Mouse (Mus musculus) heart, embryonic 12.5 days (tissue): Measurements from ENCODE around the gene Klkb1. TPM values are rescaled to one million over a fixed set of nuclear protein-coding genes. Genes with fewer than 3 reads are reported as not detected.

Source experiments
- ATAC-seq: fragments of 200-750 bp; cut with Nextera tagmentation; 2 replicates; pipeline ENCODE4 v1.8.0; 2017; ENCODE audit warnings: moderate TSS enrichment, moderate library complexity; ENCODE audit not compliant: insufficient number of reproducible peaks, low FRiP score
- H3K27ac ChIP-seq: fragments of 300-500 bp; sonication (generic); 2 replicates; pipeline ENCODE4 v1.5.1; 2016; ENCODE audit warnings: mild to moderate bottlenecking, moderate library complexity; ENCODE audit not compliant: poor library complexity, severe bottlenecking
- H3K27me3 ChIP-seq: fragments of 300-500 bp; sonication (generic); replicated peaks from 2 replicates; pipeline ENCODE4 v1.6.1; 2016; ENCODE audit warnings: mild to moderate bottlenecking, moderate library complexity
- H3K36me3 ChIP-seq: fragments of 300-500 bp; sonication (generic); 2 replicates; pipeline ENCODE4 v1.6.1; 2016; ENCODE audit warnings: mild to moderate bottlenecking, moderate library complexity
- H3K4me1 ChIP-seq: fragments of 300-500 bp; sonication (generic); replicated peaks from 2 replicates; pipeline ENCODE4 v1.6.1; 2016; ENCODE audit warnings: mild to moderate bottlenecking
- H3K4me2 ChIP-seq: fragments of 300-500 bp; sonication (generic); 2 replicates; pipeline ENCODE4 v1.6.1; 2016; ENCODE audit warnings: mild to moderate bottlenecking, moderate library complexity
- H3K4me3 ChIP-seq: fragments of 300-500 bp; sonication (generic); 2 replicates; pipeline ENCODE4 v1.5.1; 2016; ENCODE audit warnings: mild to moderate bottlenecking
- H3K9ac ChIP-seq: fragments of 300-500 bp; sonication (generic); 2 replicates; pipeline ENCODE4 v1.6.1; 2016; ENCODE audit warnings: mild to moderate bottlenecking, moderate library complexity
- H3K9me3 ChIP-seq: fragments of 300-500 bp; sonication (generic); replicated peaks from 2 replicates; pipeline ENCODE4 v1.6.1; 2016; ENCODE audit warnings: mild to moderate bottlenecking, moderate library complexity
- WGBS: fragments of 180-500 bp; shearing (Covaris S2); methylation state at CpG from one replicate; pipeline ENCODE4 v1.1.7; 2016; 5-methylcytosine and 5-hydroxymethylcytosine counted together
- polyA plus RNA-seq: library from polyadenylated mRNA; unstranded; fragments of >200 nt; fragmentation: Nextera tagmentation; extraction: Ambion mirVana; gene quantifications from 2 replicates; pipeline ENCODE4 v1.2.1, GENCODE M21; 2016

Klkb1 gene
- polyA plus RNA-seq, 1 experiment from 2014 or later, result not detected

GRCm38 (mm10) chr8:45320930-45321329, 26.3 kb upstream of the Klkb1 start:
- H3K4me1 ChIP-seq, result peaks cover 3% of the 10 kb centered on the region; the same call in 1 of the 2 replicates
- no peak overlapping the region for H3K27ac ChIP-seq
- ATAC-seq, result no peak
- H3K9ac ChIP-seq, result no peak overlapping the region
- WGBS, result 44% methylated on average over 1 of the region's 1 CpGs
- H3K36me3 ChIP-seq, result no peaks in the 10 kb centered on the region
- no peaks in the 10 kb centered on the region for H3K9me3 ChIP-seq
- no peak overlapping the region for H3K4me3 ChIP-seq
- no peak overlapping the region for H3K4me2 ChIP-seq
- H3K27me3 ChIP-seq, result no peaks in the 10 kb centered on the region

- Histone ChIP-seq H3K9ac (no peak overlapping the region), H3K36me3 (no peaks in the 10 kb centered on the region), H3K4me1 (no peaks in the 10 kb centered on the region), H3K4me2 (no peak overlapping the region), H3K9me3 (no peaks in the 10 kb centered on the region), H3K27ac (no peak overlapping the region), H3K27me3 (no peaks in the 10 kb centered on the region), H3K4me3 (no peak overlapping the region)
- no peak for ATAC-seq
- WGBS, result 80% methylated on average over 4 of the region's 4 CpGs
Measured at GRCm38 (mm10) chr8:45310967-45311366, 16.3 kb upstream of the Klkb1 start.

DNA sequence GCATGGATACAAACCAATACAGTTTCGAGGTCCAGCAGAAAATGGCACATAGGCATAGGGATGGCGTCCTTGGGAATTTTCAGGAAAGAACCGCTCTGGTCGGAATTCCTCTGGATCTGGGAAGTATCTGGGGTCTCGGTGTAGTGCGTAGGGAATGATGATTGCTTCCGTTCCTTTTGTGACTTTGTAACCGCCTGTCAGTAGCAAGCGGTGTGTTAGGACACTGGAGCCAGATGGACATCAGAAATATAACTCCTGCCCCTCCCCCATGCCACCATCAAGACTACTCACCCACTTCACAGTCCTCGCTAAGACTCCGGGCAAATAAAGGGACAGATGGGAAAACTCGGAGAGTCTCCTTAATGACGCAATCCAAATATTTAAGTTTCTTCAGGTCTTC, 13.7 kb upstream of the Klkb1 start, which contains the start of gene Gm45753:
TSS of gene Gm45753 (minus strand) at position 101 of the 400 bp plus-strand sequence.
- no peaks in the 10 kb centered on the region for H3K36me3 ChIP-seq
- no peaks in the 10 kb centered on the region for H3K27me3 ChIP-seq
- no peak within 1 kb of the TSS for H3K4me2 ChIP-seq
- 85% methylated on average over 13 of the region's 13 CpGs for WGBS
- no peaks in the 10 kb centered on the region for H3K4me1 ChIP-seq
- H3K27ac ChIP-seq, result no peak within 1 kb of the TSS
- H3K9me3 ChIP-seq, result no peaks in the 10 kb centered on the region
- no peak for ATAC-seq
- H3K9ac ChIP-seq, result no peak within 1 kb of the TSS
- no peak within 1 kb of the TSS for H3K4me3 ChIP-seq

DNA sequence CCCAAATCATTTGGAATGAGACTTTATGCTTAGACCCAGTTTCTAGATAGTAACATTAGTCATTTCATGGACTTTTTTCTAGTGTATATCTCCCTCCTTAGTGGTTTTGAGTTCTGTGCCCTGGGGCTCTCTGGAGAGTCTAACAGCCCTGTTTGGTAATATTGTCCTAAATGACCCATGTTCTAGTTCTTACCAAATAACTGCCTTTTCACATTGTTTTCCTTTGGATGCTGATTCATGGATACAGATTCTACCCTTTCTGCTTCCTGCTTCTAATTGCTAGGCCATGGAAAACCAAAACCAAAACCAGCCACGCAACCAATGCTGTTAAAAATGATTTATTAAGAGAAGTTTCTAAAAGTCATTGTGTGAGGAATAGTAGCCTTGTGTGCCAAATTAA, 10.8 kb upstream of the Klkb1 start:
- Histone ChIP-seq H3K4me3 (no peak overlapping the region), H3K27ac (no peak overlapping the region), H3K27me3 (no peaks in the 10 kb centered on the region), H3K9ac (no peak overlapping the region), H3K4me1 (no peaks in the 10 kb centered on the region), H3K9me3 (no peaks in the 10 kb centered on the region), H3K4me2 (no peak overlapping the region), H3K36me3 (no peaks in the 10 kb centered on the region)
- no peak for ATAC-seq
- WGBS, result 87% methylated on average over 1 of the region's 1 CpGs

DNA sequence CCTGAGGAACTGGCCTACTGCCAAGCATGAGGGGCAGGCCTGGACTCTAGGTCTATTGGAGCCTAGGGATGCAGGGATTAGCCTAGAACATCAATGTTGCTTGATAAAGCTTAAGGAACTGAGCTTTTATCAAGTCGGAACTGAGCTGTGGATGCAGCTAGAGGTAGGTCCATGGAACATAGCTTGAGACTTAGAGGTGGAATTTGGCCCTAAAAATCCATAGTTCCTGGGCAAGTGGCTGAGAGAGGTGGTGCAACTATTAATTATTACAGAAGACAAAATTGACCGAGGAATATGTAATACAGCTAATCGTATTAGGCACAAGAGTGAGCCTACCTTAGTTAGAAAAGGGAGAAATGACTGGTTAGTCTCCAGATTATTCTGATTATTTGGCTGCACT, 9.7 kb upstream of the Klkb1 start:
- Histone ChIP-seq H3K9me3 (no peaks in the 10 kb centered on the region), H3K9ac (no peak overlapping the region), H3K4me1 (no peaks in the 10 kb centered on the region), H3K4me3 (no peak overlapping the region), H3K27me3 (no peaks in the 10 kb centered on the region), H3K27ac (no peak overlapping the region), H3K36me3 (no peaks in the 10 kb centered on the region), H3K4me2 (no peak overlapping the region)
- 77% methylated on average over 3 of the region's 3 CpGs for WGBS
- no peak for ATAC-seq

DNA sequence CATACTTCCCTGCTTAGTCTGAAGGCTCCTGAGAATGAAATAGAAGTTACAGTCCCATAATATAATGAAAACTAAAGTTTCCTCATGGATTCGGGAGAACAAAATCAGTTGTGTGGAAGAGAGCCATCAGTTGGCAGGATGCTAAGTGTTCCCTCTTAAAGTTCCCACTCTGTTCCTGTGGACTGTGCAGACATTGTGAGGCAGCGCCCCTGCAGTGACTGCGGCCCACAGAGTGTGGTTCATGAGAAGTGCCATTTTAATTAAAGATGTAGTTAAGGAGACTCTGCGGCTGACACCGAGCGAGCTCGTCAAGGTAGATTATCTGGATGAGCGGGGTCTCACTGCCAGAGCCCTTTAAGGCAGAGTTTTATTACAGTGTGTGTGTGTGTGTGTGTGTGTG, 7.7 kb upstream of the Klkb1 start:
- ATAC-seq, result no peak
- H3K27ac ChIP-seq, result no peak overlapping the region

DNA sequence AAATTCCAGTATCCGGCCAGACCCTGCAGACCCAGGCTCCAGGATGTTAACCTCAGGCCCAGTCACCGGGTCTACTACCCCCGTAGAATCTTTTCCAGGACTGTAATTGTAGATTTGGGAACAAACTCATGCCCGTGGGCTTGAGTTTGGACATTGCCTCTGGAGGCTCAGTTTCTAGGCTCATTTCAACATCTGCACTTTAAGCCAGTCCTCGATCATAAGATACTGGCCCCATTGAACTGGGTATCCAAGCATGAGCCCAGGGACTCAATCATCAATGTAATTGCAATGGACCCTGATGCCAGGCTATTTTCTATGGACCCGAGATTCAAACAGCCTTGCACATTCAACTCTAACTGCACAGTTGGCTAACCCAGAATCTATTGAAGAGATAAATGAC, 617 bp upstream of the Klkb1 start:
- H3K9ac ChIP-seq, result no peak overlapping the region
- no peaks in the 10 kb centered on the region for H3K27me3 ChIP-seq
- H3K27ac ChIP-seq, result no peak overlapping the region
- ATAC-seq, result no peak
- H3K4me2 ChIP-seq, result no peak overlapping the region
- H3K9me3 ChIP-seq, result no peaks in the 10 kb centered on the region
- no peaks in the 10 kb centered on the region for H3K4me1 ChIP-seq
- WGBS, result 88% methylated on average over 6 of the region's 6 CpGs
- no peaks in the 10 kb centered on the region for H3K36me3 ChIP-seq
- no peak overlapping the region for H3K4me3 ChIP-seq

More for the DNA sequence above, 7.7 kb upstream of the Klkb1 start:
- no peaks in the 10 kb centered on the region for H3K4me1 ChIP-seq
- no peak overlapping the region for H3K4me2 ChIP-seq
- no peaks in the 10 kb centered on the region for H3K27me3 ChIP-seq
- WGBS, result 85% methylated on average over 8 of the region's 8 CpGs
- H3K36me3 ChIP-seq, result no peaks in the 10 kb centered on the region
- H3K9me3 ChIP-seq, result no peaks in the 10 kb centered on the region
- no peak overlapping the region for H3K9ac ChIP-seq
- no peak overlapping the region for H3K4me3 ChIP-seq

DNA sequence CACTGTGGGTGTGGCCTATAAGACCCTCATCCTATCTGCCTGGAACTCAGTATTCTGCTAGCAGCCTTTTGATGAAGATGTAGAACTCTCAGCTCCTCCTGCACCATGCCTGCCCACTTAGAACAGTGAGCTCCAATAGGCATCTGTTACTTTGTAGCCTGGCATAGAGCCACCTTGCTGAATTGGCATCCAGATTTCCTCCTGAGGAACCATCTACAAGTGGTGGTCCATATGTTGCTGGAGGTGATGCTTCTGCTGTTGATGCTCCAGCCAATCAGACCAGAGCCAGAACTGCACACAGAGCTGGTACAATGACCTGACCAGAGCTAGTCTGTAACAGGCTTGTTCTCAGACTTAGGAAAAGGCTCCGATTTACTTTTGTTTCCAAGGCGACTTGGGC, 2.9 kb downstream of the Klkb1 start:
- H3K4me1 ChIP-seq, result no peaks in the 10 kb centered on the region
- WGBS, result 79% methylated on average over 2 of the region's 2 CpGs
- H3K4me3 ChIP-seq, result no peak overlapping the region
- no peaks in the 10 kb centered on the region for H3K9me3 ChIP-seq
- no peaks in the 10 kb centered on the region for H3K36me3 ChIP-seq
- H3K27me3 ChIP-seq, result no peaks in the 10 kb centered on the region
- no peak overlapping the region for H3K9ac ChIP-seq
- no peak overlapping the region for H3K4me2 ChIP-seq
- no peak for ATAC-seq
- H3K27ac ChIP-seq, result no peak overlapping the region

- 78% methylated on average over 8 of the region's 8 CpGs for WGBS
- Histone ChIP-seq H3K27ac (no peak overlapping the region), H3K4me3 (no peak overlapping the region), H3K36me3 (no peaks in the 10 kb centered on the region), H3K4me2 (no peak overlapping the region), H3K9ac (no peak overlapping the region), H3K27me3 (no peaks in the 10 kb centered on the region), H3K4me1 (no peaks in the 10 kb centered on the region), H3K9me3 (no peaks in the 10 kb centered on the region)
- no peak for ATAC-seq
Measured at GRCm38 (mm10) chr8:45281630-45282029, 13.0 kb downstream of the Klkb1 start.

DNA sequence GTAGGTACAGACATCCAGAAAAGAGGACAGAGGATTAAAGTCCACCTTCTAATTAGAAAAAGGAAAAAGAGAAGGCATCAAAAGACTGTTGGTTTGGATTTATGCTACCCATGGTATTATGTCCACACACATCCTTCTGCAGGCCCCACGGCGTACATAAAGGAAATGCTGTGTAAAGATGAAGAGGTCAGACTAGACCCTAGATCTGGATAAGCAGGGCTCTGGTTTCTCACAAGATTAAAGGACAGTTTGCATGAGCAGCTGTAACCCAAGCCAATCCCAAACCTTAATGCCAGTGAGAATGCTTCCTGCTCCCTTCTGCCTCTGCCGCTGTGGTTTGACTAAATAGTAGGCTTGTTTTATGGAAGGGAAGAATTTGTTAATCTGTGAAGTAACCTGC, 17.2 kb downstream of the Klkb1 start:
- Histone ChIP-seq H3K4me3 (no peak overlapping the region), H3K36me3 (no peaks in the 10 kb centered on the region), H3K4me1 (no peaks in the 10 kb centered on the region), H3K9me3 (no peaks in the 10 kb centered on the region), H3K27me3 (no peaks in the 10 kb centered on the region), H3K4me2 (no peak overlapping the region), H3K27ac (no peak overlapping the region), H3K9ac (no peak overlapping the region)
- WGBS, result 72% methylated on average over 3 of the region's 3 CpGs
- ATAC-seq, result no peak

DNA sequence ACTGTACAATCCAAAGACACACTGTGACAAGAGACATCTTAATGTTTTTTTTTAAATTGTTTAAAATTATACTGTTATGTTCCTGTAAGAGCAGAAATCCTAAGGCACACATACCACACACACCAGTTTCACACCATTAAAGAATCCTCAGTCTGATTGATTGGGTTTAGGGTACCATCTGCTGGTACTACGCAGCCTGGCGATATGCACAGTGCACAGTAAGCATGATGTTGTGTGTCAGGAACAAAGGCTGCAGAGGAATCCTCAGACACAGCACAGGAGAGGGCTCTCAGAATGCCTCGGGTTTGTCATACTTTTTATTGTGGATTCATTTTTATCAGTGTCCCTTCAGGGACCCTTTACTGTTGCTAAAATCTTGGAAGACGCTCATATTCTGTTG, 20.3 kb downstream of the Klkb1 start:
- Histone ChIP-seq H3K4me2 (no peak overlapping the region), H3K9ac (no peak overlapping the region), H3K4me1 (no peaks in the 10 kb centered on the region), H3K27ac (no peak overlapping the region), H3K36me3 (no peaks in the 10 kb centered on the region), H3K4me3 (no peak overlapping the region), H3K9me3 (no peaks in the 10 kb centered on the region), H3K27me3 (no peaks in the 10 kb centered on the region)
- 81% methylated on average over 4 of the region's 4 CpGs for WGBS
- no peak for ATAC-seq

GRCm38 (mm10) chr8:45269056-45269455, 25.6 kb downstream of the Klkb1 start:
- Histone ChIP-seq H3K9ac (no peak overlapping the region), H3K36me3 (no peaks in the 10 kb centered on the region), H3K4me3 (no peak overlapping the region), H3K27ac (no peak overlapping the region), H3K4me1 (no peaks in the 10 kb centered on the region), H3K9me3 (peaks cover 10% of the 10 kb centered on the region), H3K27me3 (no peaks in the 10 kb centered on the region), H3K4me2 (no peak overlapping the region)
- no peak for ATAC-seq
